Mouse (Mus musculus) gastrocnemius, postnatal 25 days (tissue): Measurements from ENCODE around the gene Wnk2. TPM values are rescaled to one million over a fixed set of nuclear protein-coding genes. Genes with fewer than 3 reads are reported as not detected.

Experiments
- DNase-seq: peaks from one replicate; pipeline ENCODE4 v3.0.0; 2022
- total RNA-seq, 2 experiments: library from RNA; stranded (reverse); gene quantifications; 1 replicate in 1 of 2; 2 replicates in 1 of 2; pipeline ENCODE4 v1.2.3; 2021

Gene Wnk2
- total RNA-seq, 2 experiments from 2014 or later: 51.0 to 62.2 TPM

GRCm38 (mm10) chr13:49042371-49042770 lies 105.4 kb downstream of the Wnk2 start:
- DNase-seq: no peak

GRCm38 (mm10) chr13:49036928-49037574 lies 110.8 kb downstream of the Wnk2 start:
- no peak for DNase-seq

GRCm38 (mm10) chr13:49036436-49036835 lies 111.4 kb downstream of the Wnk2 start:
- no peak for DNase-seq

GRCm38 (mm10) chr13:49031029-49031428 lies 116.8 kb downstream of the Wnk2 start:
- DNase-seq: no peak

- DNase-seq: no peak
Measured at GRCm38 (mm10) chr13:49028757-49029539, 118.9 kb downstream of the Wnk2 start.

- DNase-seq: no peak
Measured at GRCm38 (mm10) chr13:49027057-49027456, 120.8 kb downstream of the Wnk2 start.

- DNase-seq: no peak
Measured at GRCm38 (mm10) chr13:49025521-49025920, 122.3 kb downstream of the Wnk2 start.

- no peak for DNase-seq
Measured at GRCm38 (mm10) chr13:49024763-49025162, 123.1 kb downstream of the Wnk2 start.

- no peak for DNase-seq
Measured at GRCm38 (mm10) chr13:49021693-49022092, 126.1 kb downstream of the Wnk2 start.

GRCm38 (mm10) chr13:49020152-49020551 lies 127.7 kb downstream of the Wnk2 start:
- DNase-seq: peak; percentile 79

GRCm38 (mm10) chr13:49017375-49017774 lies 130.4 kb downstream of the Wnk2 start:
- no peak for DNase-seq

GRCm38 (mm10) chr13:49016311-49016761 lies 131.5 kb downstream of the Wnk2 start:
- peak; percentile 57 for DNase-seq

GRCm38 (mm10) chr13:49015366-49016306 lies 132.2 kb downstream of the Wnk2 start:
- no peak for DNase-seq

GRCm38 (mm10) chr13:49013206-49013794 lies 134.5 kb downstream of the Wnk2 start:
- no peak for DNase-seq

- DNase-seq: no peak
Measured at GRCm38 (mm10) chr13:49001691-49002090, 146.1 kb downstream of the Wnk2 start.

GRCm38 (mm10) chr13:48998591-48998990 lies 149.2 kb downstream of the Wnk2 start:
- DNase-seq: no peak

- no peak for DNase-seq
Measured at GRCm38 (mm10) chr13:48996731-48997130, 151.1 kb downstream of the Wnk2 start.

GRCm38 (mm10) chr13:48994903-48995302 lies 152.9 kb downstream of the Wnk2 start:
- DNase-seq: no peak

- DNase-seq: no peak
Measured at GRCm38 (mm10) chr13:48992914-48993313, 154.9 kb downstream of the Wnk2 start.

- DNase-seq: no peak
Measured at GRCm38 (mm10) chr13:48990138-48990537, 157.7 kb downstream of the Wnk2 start.
